Mouse (Mus musculus): Measurements from ENCODE around the gene Arhgap42. TPM values are rescaled to one million over a fixed set of nuclear protein-coding genes. Genes with fewer than 3 reads are reported as not detected.

Arhgap42 gene
- polyA plus RNA-seq, 1 experiment, result 9.7 TPM

GRCm38 (mm10) chr9:9101055-9101454, 137.8 kb downstream of the Arhgap42 start:
- no peak for DNase-seq (ENCODE audit: low read depth)

GRCm38 (mm10) chr9:9097835-9098234, 141.1 kb downstream of the Arhgap42 start:
- DNase-seq (ENCODE audit: low read depth), result no peak
- TF ChIP-seq CTCF (IDR thresholded peaks at IDR 0.05; ENCODE audit: borderline replicate concordance, extremely low read depth, insufficient read depth, insufficient read length), result no peak
- TF ChIP-seq POLR2A (IDR thresholded peaks at IDR 0.05; ENCODE audit: borderline replicate concordance, extremely low read depth, insufficient read depth, insufficient read length, poor library complexity, severe bottlenecking), result no peak

More at GRCm38 (mm10) chr9:9101055-9101454, 137.8 kb downstream of the Arhgap42 start:
- TF ChIP-seq CTCF (IDR thresholded peaks at IDR 0.05; ENCODE audit: borderline replicate concordance, extremely low read depth, insufficient read depth, insufficient read length) (no peak), POLR2A (IDR thresholded peaks at IDR 0.05; ENCODE audit: borderline replicate concordance, extremely low read depth, insufficient read depth, insufficient read length, poor library complexity, severe bottlenecking) (no peak)

DNA sequence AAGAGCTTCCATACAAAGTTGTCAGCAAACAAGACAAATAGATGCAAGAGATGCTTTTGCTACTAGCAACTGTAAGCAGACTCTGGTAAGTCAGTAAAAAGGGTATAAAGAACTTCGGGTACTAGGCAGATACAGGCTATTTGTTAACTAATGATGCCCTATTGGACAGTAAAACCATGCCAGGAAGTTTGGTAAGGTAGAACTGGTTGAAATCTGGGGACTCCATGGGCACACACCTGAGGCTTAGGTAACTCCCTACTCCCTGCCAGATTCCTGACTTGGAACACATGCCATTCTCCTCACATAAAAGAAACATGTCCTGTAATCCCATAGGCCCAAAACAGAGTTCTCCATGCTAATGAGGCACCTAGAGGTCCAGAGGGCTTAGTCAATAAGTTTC, 142.1 kb downstream of the Arhgap42 start:
- TF ChIP-seq CTCF (IDR thresholded peaks at IDR 0.05; ENCODE audit: borderline replicate concordance, extremely low read depth, insufficient read depth, insufficient read length) (no peak), POLR2A (IDR thresholded peaks at IDR 0.05; ENCODE audit: borderline replicate concordance, extremely low read depth, insufficient read depth, insufficient read length, poor library complexity, severe bottlenecking) (no peak)
- no peak for DNase-seq (ENCODE audit: low read depth)

- DNase-seq (ENCODE audit: low read depth), result no peak
- TF ChIP-seq CTCF (IDR thresholded peaks at IDR 0.05; ENCODE audit: borderline replicate concordance, extremely low read depth, insufficient read depth, insufficient read length) (no peak), POLR2A (IDR thresholded peaks at IDR 0.05; ENCODE audit: borderline replicate concordance, extremely low read depth, insufficient read depth, insufficient read length, poor library complexity, severe bottlenecking) (no peak)
Measured at GRCm38 (mm10) chr9:9093096-9093495, 145.8 kb downstream of the Arhgap42 start.

GRCm38 (mm10) chr9:9083441-9083840, 155.5 kb downstream of the Arhgap42 start:
- DNase-seq (ENCODE audit: low read depth), result no peak
- no peak for TF ChIP-seq POLR2A (IDR thresholded peaks at IDR 0.05; ENCODE audit: borderline replicate concordance, extremely low read depth, insufficient read depth, insufficient read length, poor library complexity, severe bottlenecking)
- peak; percentile 11; the same call in 1 of the 2 replicates for TF ChIP-seq CTCF (IDR thresholded peaks at IDR 0.05; ENCODE audit: borderline replicate concordance, extremely low read depth, insufficient read depth, insufficient read length)

DNA sequence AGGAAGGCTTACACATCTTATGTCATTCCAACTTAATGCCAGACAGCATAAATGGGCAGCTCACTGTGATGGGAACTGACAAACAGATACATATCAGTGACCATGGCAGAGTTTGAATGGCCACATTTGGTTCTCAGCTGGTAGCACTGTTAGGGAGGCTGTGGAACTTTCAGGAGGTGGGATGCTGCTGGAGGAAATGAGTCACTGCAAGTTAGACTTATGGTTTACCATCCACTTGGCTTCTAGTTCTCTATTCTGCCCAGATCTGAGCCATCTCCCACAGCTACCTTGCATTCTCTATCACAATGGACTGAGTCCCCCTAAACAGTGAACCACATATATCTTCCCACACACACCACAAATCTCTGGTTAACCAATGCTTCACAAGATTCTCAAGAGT, 186.0 kb downstream of the Arhgap42 start:
- DNase-seq (ENCODE audit: low read depth), result no peak
- no peak for TF ChIP-seq CTCF (IDR thresholded peaks at IDR 0.05; ENCODE audit: borderline replicate concordance, extremely low read depth, insufficient read depth, insufficient read length)
- TF ChIP-seq POLR2A (IDR thresholded peaks at IDR 0.05; ENCODE audit: borderline replicate concordance, extremely low read depth, insufficient read depth, insufficient read length, poor library complexity, severe bottlenecking), result no peak

- DNase-seq (ENCODE audit: low read depth), result peak; percentile 77
- TF ChIP-seq CTCF (IDR thresholded peaks at IDR 0.05; ENCODE audit: borderline replicate concordance, extremely low read depth, insufficient read depth, insufficient read length) (peak; percentile 50; the same call in 1 of the 2 replicates), POLR2A (IDR thresholded peaks at IDR 0.05; ENCODE audit: borderline replicate concordance, extremely low read depth, insufficient read depth, insufficient read length, poor library complexity, severe bottlenecking) (no peak)
Measured at GRCm38 (mm10) chr9:9051184-9051583, 187.7 kb downstream of the Arhgap42 start.

DNA sequence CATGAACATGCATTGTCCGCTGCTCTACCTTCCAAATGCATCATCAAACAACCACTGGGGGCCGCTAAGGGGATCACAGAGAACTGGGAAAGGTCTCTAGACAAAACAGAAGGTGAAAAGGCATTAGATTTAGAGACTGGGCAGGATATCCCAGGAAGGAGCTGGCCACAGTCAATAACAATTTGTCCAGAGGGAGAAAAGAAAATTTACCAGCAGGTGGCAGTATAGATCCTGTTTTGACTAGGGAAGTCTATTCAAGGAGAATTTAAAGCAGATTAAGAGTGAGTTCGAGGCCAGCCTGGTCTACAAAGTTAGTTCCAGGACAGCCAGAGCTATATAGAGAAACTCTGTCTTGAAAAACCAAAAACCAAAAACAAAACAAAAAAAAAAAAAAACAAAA, 189.7 kb downstream of the Arhgap42 start:
- TF ChIP-seq POLR2A (IDR thresholded peaks at IDR 0.05; ENCODE audit: borderline replicate concordance, extremely low read depth, insufficient read depth, insufficient read length, poor library complexity, severe bottlenecking) (no peak), CTCF (IDR thresholded peaks at IDR 0.05; ENCODE audit: borderline replicate concordance, extremely low read depth, insufficient read depth, insufficient read length) (no peak)
- peak; percentile 25 for DNase-seq (ENCODE audit: low read depth)

- TF ChIP-seq CTCF (IDR thresholded peaks at IDR 0.05; ENCODE audit: borderline replicate concordance, extremely low read depth, insufficient read depth, insufficient read length) (no peak), POLR2A (IDR thresholded peaks at IDR 0.05; ENCODE audit: borderline replicate concordance, extremely low read depth, insufficient read depth, insufficient read length, poor library complexity, severe bottlenecking) (no peak)
- DNase-seq (ENCODE audit: low read depth), result no peak
Measured at GRCm38 (mm10) chr9:9041009-9041408, 197.9 kb downstream of the Arhgap42 start.

GRCm38 (mm10) chr9:9037017-9037671, 201.8 kb downstream of the Arhgap42 start:
- TF ChIP-seq CTCF (IDR thresholded peaks at IDR 0.05; ENCODE audit: borderline replicate concordance, extremely low read depth, insufficient read depth, insufficient read length), result no peak
- TF ChIP-seq POLR2A (IDR thresholded peaks at IDR 0.05; ENCODE audit: borderline replicate concordance, extremely low read depth, insufficient read depth, insufficient read length, poor library complexity, severe bottlenecking), result no peak
- peak; percentile 61 for DNase-seq (ENCODE audit: low read depth)

DNA sequence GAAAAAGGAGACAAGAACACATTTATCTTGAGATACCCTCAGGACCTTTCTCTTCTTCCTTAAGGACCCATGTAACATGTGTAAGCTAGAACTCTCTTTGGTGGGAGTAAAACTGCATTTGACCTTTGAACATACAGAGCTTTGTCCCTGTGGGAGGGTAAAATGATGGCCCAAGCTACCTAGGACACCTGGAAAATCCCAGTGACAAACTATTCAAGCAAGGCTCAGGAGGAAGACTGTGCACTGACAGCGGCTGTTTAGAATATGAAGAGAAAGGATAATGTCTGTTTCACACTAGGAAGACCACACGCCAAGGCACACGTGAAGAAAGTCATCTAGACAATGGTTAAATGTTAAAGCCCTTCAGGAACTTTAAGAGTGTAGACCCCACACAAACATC, 211.0 kb downstream of the Arhgap42 start:
- TF ChIP-seq CTCF (IDR thresholded peaks at IDR 0.05; ENCODE audit: borderline replicate concordance, extremely low read depth, insufficient read depth, insufficient read length) (no peak), POLR2A (IDR thresholded peaks at IDR 0.05; ENCODE audit: borderline replicate concordance, extremely low read depth, insufficient read depth, insufficient read length, poor library complexity, severe bottlenecking) (no peak)
- DNase-seq (ENCODE audit: low read depth), result no peak

GRCm38 (mm10) chr9:9027445-9027844, 211.5 kb downstream of the Arhgap42 start:
- no peak for TF ChIP-seq POLR2A (IDR thresholded peaks at IDR 0.05; ENCODE audit: borderline replicate concordance, extremely low read depth, insufficient read depth, insufficient read length, poor library complexity, severe bottlenecking)
- TF ChIP-seq CTCF (IDR thresholded peaks at IDR 0.05; ENCODE audit: borderline replicate concordance, extremely low read depth, insufficient read depth, insufficient read length), result no peak
- peak; percentile 60 for DNase-seq (ENCODE audit: low read depth)

Measured in brain, embryonic 14.5 days (tissue).